Mouse (Mus musculus) CD8-positive naive resting alpha-beta T cell, adult 2 months (primary cell): Measurements from ENCODE around the gene Lmo7.

ENCODE experiments used
- DNase-seq, 2 experiments: peaks; one replicate each; pipeline ENCODE4 v3.0.0; 2022; ENCODE audit warnings: low read depth in 2 of 2, low spot score in 2 of 2

The Lmo7 gene

DNA sequence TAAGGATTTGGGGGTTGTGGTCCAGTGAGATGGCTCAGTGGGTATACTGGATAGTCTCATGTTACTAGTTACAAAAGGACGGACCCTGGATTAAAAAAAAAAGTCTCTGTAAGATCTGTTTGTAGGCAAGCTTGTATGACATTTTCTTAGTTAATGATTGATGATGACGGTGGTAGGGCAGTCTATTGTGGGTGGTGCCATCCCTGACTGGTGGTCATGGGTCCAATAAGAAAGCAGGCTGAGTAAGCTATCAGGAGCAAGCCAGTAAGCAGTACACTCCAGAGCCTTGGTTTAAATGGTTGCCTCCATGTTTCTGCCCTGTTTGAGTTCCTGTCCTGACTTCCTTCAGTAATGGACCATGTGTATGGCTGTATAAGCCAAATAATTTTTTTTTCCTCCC is 106.6 kb downstream of the Lmo7 start:
- DNase-seq = no peak

GRCm38 (mm10) chr14:101837176-101837575 is 107.4 kb downstream of the Lmo7 start:
- no peak for DNase-seq

GRCm38 (mm10) chr14:101838231-101838839 is 108.6 kb downstream of the Lmo7 start:
- DNase-seq = no peak

- no peak for DNase-seq
These were observed 110.3 kb downstream of the Lmo7 start for GRCm38 (mm10) chr14:101839771-101840731.

- DNase-seq = no peak
These were observed 111.5 kb downstream of the Lmo7 start for GRCm38 (mm10) chr14:101841271-101841670.

DNA sequence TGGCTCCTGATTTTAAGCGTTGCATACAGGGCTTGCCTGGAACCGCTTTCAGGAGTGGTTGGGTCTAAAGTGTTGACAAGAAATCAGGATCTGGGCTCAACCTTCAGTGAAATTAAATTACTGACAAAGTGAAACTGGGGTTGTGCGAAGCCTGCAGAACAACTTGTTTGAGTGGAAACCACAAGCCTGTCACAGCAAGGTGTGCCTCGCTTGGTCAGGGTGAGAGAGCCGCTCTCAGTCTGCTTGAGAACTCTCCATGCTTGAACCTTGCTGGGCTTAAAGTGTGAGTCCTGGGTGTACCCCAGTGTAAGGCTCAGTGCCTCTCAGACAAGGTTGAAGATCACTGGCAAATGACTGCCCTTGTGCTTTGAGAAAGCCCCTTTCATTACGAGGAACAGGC is 112.8 kb downstream of the Lmo7 start:
- DNase-seq = no peak

GRCm38 (mm10) chr14:101843443-101843842 is 113.7 kb downstream of the Lmo7 start:
- DNase-seq = no peak

DNA sequence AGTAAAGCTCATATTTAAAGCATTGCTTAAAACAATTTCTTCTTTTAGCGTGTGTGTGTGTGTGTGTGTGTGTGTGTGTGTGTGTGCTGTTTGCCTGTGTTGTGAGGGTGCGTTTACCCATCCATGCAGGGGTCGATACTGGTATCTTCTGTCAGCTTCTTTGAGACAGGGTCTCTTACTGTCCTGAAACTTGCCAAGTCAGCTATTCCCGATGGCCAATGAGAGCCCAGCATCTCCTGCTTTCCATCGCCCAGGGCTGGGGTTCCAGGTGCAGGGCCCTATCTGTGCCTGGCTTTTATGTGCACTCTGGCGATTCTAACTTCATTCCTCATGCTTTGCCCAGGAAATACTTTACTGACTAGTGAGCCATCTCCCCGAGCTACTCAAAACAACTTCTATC is 114.7 kb downstream of the Lmo7 start:
- no peak for DNase-seq

DNA sequence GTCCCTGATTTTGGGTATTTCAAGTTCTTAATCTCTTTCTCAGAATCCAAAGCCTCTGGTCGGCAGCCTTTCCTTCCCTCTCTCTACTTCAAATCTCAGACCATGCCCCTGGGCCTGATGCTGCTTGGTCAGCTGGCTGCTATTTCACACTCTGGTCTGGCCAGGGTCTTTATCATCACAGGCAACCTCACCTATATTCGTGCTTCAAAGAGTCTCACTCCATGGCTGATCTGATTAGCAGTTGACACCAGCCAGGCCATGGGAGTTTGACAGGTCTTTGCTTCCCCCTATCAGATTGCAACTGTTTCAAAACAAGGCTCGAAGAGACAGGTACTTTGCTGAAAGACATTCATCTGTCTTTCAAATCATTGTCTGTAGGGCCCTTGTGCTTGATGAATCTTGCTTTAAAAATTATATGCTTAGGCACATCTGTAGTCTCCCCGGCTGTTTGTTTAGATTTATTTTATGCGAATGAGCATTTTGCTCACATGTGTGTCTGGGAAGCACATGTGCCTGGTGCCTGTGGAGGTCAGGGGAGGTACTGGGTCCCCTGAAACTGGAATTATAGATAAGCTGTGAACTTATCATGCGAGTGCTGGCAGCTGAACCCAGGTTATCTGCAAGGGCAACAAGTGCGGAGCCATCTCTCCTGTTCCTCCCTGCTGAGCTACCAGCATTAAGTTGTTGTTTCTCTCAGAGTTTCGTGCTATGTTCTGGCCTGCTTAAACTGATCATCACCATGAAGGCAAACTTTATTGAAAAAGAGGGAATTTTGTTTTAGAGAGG is 116.5 kb downstream of the Lmo7 start:
- DNase-seq = no peak

DNA sequence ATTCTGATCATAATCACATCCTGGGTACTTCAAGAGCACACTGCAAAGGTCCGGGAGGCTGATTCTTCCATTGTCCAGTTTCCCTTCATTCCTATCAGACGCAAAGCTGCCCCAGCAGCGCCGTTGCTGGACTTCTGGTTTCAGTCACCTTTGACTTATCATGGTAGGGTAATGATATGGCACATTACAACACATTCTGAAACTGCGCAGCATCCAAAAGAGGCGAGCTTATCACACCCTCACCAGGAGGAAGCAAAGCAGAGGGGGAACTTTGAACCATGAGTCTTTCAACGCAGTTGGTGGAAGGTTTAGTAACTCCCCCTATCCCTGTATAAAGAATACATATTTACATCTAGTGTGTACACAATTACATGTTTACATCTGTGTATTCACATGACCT is 117.8 kb downstream of the Lmo7 start:
- DNase-seq = no peak

GRCm38 (mm10) chr14:101852584-101853195 is 122.9 kb downstream of the Lmo7 start:
- DNase-seq = no peak

GRCm38 (mm10) chr14:101853207-101853606 is 123.5 kb downstream of the Lmo7 start:
- DNase-seq = no peak

DNA sequence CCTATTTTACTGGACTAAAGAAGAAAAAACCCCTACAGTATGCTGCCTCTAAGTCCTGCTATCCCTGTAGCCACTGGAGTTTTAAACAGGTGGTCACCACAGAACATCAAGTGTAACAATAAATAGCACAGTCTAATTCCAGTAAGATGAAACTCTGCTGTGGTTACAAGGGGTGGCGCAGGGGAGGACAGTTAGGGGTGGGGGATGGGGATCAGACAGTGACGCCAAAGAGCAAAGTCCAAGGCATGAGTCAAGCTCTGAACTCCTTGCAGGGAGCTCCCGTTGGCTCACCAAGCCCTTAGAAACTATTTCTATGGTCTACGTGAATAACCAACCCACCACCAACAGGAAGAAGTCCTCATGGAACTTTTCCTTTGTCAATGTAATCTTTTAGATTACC is 124.0 kb downstream of the Lmo7 start:
- DNase-seq = no peak

GRCm38 (mm10) chr14:101854226-101854625 is 124.5 kb downstream of the Lmo7 start:
- DNase-seq = no peak

- no peak for DNase-seq
These were observed 129.6 kb downstream of the Lmo7 start for GRCm38 (mm10) chr14:101859305-101859886.

GRCm38 (mm10) chr14:101862088-101862487 is 132.3 kb downstream of the Lmo7 start:
- no peak for DNase-seq

DNA sequence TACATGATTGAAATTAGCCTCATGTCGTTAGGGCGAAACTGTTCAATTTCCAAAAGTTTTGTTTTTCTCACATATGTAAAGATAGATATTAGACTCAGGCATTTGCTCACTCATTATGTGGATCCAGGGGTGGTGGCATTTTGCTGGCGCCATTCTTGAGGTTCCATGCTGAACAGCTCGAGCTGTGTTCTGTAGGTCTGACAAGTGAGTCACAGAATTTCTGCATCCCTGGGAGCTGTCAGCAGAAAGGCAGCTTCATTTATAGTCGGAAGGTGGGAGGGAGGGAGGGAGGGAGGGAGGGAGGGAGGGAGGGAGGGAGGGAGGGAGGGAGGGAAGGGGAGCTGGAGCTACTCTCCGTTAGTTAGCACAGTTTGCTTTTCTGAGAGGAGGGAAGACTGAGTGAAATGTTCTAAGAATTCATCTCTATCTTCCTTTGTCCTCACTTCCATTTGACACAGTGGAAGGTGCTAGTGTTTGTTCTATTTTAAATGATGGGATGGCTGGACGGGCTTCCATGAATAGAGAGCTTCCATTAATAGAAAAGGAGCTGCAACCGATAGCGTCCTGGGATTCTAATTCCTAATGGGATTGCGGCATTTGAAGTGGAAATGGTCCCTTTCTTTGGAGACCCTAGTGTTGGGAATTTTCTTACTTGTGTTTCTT is 137.4 kb downstream of the Lmo7 start:
- no peak for DNase-seq

GRCm38 (mm10) chr14:101869145-101869544 is 139.4 kb downstream of the Lmo7 start:
- DNase-seq = no peak

- DNase-seq = no peak
These were observed 139.9 kb downstream of the Lmo7 start for GRCm38 (mm10) chr14:101869661-101870060.

GRCm38 (mm10) chr14:101870171-101870902 is 140.6 kb downstream of the Lmo7 start:
- DNase-seq = no peak
